Mouse (Mus musculus) spleen, postnatal 4 days (tissue): Measurements from ENCODE around the gene Taok1.

Source experiments
- DNase-seq, 2 experiments: peaks; one replicate each; pipeline ENCODE4 v3.0.0; 2022; ENCODE audit warnings: low spot score in 2 of 2

The Taok1 gene

GRCm38 (mm10) chr11:77492311-77492871, 115.2 kb downstream of the Taok1 start:
- DNase-seq = no peak

- peak; percentile 41 to 71 for DNase-seq
Observed at GRCm38 (mm10) chr11:77491502-77492291, 115.9 kb downstream of the Taok1 start.

- peak; percentile 85 to 95 for DNase-seq
Observed at GRCm38 (mm10) chr11:77491123-77491501, 116.5 kb downstream of the Taok1 start.

GRCm38 (mm10) chr11:77490451-77490850, 117.2 kb downstream of the Taok1 start:
- no peak for DNase-seq

- peak; percentile 48 to 80 for DNase-seq
Observed at GRCm38 (mm10) chr11:77489591-77490235, 117.9 kb downstream of the Taok1 start, which contains the start of gene Ankrd13b. Ankrd13b (minus strand) TSS chr11:77489678.

- peak in 1 of 2 experiments; percentile 64 for DNase-seq
Observed at GRCm38 (mm10) chr11:77488771-77489581, 118.6 kb downstream of the Taok1 start.

- DNase-seq = no peak
Observed at GRCm38 (mm10) chr11:77486798-77487197, 120.8 kb downstream of the Taok1 start.

GRCm38 (mm10) chr11:77485229-77485628, 122.4 kb downstream of the Taok1 start:
- no peak for DNase-seq

GRCm38 (mm10) chr11:77483510-77484255, 123.9 kb downstream of the Taok1 start:
- DNase-seq = no peak

GRCm38 (mm10) chr11:77483043-77483442, 124.6 kb downstream of the Taok1 start:
- no peak for DNase-seq
